Mouse (Mus musculus) ES-Bruce4 (cell line): ENCODE results near the gene Glul. TPM values are rescaled to one million over a fixed set of nuclear protein-coding genes. Genes with fewer than 3 reads are reported as not detected.
"Not testable (repeated sequence)": the region's sequence is repeated elsewhere in the genome, so short reads cannot be mapped to it uniquely, and the experiment has no call there.

ENCODE experiments used
- H3K27ac ChIP-seq: 2 replicates; pipeline ENCODE4 v1.5.1; 2012; ENCODE audit warnings: low read length, inconsistent platforms; ENCODE audit not compliant: insufficient read depth
- H3K27me3 ChIP-seq: 2 replicates; pipeline ENCODE4 v1.6.1; 2012; ENCODE audit warnings: mild to moderate bottlenecking, low read length, inconsistent platforms; ENCODE audit not compliant: control insufficient read depth, poor library complexity, insufficient read depth, severe bottlenecking
- H3K36me3 ChIP-seq: 2 replicates; pipeline ENCODE4 v1.6.1; 2012; ENCODE audit warnings: inconsistent platforms, mild to moderate bottlenecking, low read length, moderate library complexity; ENCODE audit not compliant: control insufficient read depth, poor library complexity, insufficient read depth, severe bottlenecking
- H3K4me1 ChIP-seq: one replicate; pipeline ENCODE4 v1.8.1; 2011; ENCODE audit warnings: low read length; ENCODE audit not compliant: control insufficient read depth, insufficient read depth
- H3K4me3 ChIP-seq: 2 replicates; pipeline ENCODE4 v1.5.1; 2011; ENCODE audit warnings: low read depth, mild to moderate bottlenecking, low read length
- H3K9ac ChIP-seq: 2 replicates; pipeline ENCODE4 v1.6.1; 2012; ENCODE audit warnings: low read depth, mild to moderate bottlenecking, inconsistent platforms; ENCODE audit not compliant: poor library complexity, severe bottlenecking
- H3K9me3 ChIP-seq: replicated peaks from 2 replicates; pipeline ENCODE4 v1.6.1; 2012; ENCODE audit warnings: mild to moderate bottlenecking, low read length, inconsistent platforms; ENCODE audit not compliant: control insufficient read depth, poor library complexity, insufficient read depth, severe bottlenecking
- CTCF ChIP-seq: IDR thresholded peaks from one replicate; pipeline ENCODE4 v1.8.1; 2011; ENCODE audit warnings: low read depth, low read length
- EP300 ChIP-seq: IDR thresholded peaks from 2 replicates; pipeline ENCODE4 v1.6.1; 2011; ENCODE audit warnings: low read depth, low read length; ENCODE audit not compliant: insufficient read depth
- POLR2A ChIP-seq: IDR thresholded peaks from one replicate; pipeline ENCODE4 v1.8.1; 2011; ENCODE audit warnings: low read length; ENCODE audit not compliant: insufficient read depth
- polyA plus RNA-seq: library from polyadenylated mRNA; stranded (reverse); fragments of >200 nt; gene quantifications from 2 replicates; pipeline ENCODE4 v1.2.4, GENCODE M21; 2011; ENCODE audit warnings: low read depth; ENCODE audit not compliant: missing spikeins, insufficient read depth, insufficient read length

The Glul gene
- 94.1 and 97.0 TPM in 2 replicates for polyA plus RNA-seq

DNA sequence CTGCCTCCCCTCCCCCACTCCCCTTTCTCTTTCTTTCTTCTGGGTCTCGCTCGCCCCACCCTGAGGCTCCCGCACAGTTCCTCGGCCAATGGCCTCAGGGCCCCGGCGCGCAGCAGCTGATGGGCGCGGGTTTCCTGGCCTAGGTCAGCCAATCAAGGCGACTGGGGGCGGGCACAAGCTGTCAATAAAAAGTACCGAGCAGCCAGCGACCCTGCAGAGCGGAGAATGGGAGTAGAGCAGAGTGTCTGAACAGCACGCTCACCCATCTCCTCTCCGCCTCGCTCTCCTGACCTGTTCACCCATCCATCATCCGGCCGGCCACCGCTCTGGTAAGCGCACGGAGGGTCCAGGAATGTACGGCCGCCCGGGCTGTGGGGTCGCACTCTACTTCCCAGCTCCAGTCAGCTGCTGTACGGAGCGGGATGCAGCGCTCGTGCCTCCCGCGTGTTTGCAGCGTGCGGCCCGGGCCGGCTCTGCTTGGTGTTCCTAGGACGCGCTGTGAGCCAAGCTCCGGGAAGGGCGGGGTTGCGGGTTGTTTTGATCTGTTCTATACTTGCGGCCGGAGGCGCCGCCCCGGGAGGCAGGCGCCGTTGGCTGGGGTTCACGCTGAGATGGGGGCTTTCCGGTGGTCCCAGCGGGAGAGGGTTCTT is at the start of gene Glul, which contains the start of gene Teddm2:
Glul (plus strand) TSS at position 214 of the 650 bp plus-strand sequence.
Teddm2 (minus strand) TSS at position 498 of the 650 bp plus-strand sequence.
- H3K27ac ChIP-seq = peak within 1 kb of the TSS; percentile 60
- TF ChIP-seq CTCF = no peak
- peak; percentile 96 for TF ChIP-seq POLR2A
- peak; percentile 78; the same call in 1 of the 2 replicates for TF ChIP-seq EP300
- no peaks in the 10 kb centered on the region for H3K27me3 ChIP-seq
- H3K9ac ChIP-seq = peak within 1 kb of the TSS; percentile 43
- peak within 1 kb of the TSS; percentile 82 for H3K4me3 ChIP-seq
- H3K36me3 ChIP-seq = peaks cover 17% of the 10 kb centered on the region
- peaks cover 2% of the 10 kb centered on the region for H3K4me1 ChIP-seq
- H3K9me3 ChIP-seq = no peaks in the 10 kb centered on the region

DNA sequence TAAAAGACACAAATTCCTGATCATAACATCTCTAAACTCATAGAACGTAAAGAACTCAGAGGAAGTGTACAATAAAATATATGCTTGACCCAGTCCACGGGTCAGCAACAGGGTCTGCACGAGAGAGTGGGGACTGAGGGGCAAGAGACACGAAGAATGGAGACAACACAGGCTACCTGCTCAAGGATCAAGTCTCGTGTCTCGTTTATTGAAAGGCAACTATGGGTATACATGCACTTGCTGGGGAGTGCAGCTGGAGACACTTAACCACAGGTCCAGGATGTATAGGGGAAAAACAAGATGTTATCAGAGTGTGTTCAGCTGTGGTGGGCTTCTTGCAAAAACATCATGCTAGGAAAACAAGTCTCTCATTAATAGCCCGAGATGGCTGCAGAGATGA is 47.0 kb upstream of the Glul start:
- H3K27ac ChIP-seq, H3K9me3 ChIP-seq, H3K27me3 ChIP-seq, H3K4me1 ChIP-seq, H3K36me3 ChIP-seq, H3K4me3 ChIP-seq, H3K9ac ChIP-seq: not testable (repeated sequence)

DNA sequence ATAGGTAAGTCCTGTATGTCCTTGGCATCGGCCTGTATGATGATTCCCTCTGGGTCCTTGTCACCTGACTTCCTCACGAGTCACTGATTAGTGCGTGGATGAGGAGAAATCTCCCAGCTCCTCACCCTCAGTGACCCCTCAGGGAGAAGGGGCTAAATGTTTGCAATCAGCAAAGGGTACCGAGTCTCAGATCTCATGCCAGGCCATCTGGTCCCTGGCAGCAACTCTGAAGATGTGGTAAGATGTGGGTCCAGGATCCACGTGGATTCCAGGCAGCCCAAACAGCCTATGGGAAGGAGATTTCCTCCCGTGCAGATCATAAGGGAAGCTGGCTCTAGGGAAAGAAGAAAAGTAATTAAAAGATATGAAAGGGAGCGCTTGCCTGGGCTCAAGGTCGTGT is 43.8 kb upstream of the Glul start:
- no peak overlapping the region for H3K27ac ChIP-seq
- no peaks in the 10 kb centered on the region for H3K9me3 ChIP-seq
- H3K9ac ChIP-seq = no peak overlapping the region
- no peaks in the 10 kb centered on the region for H3K4me1 ChIP-seq
- no peak overlapping the region for H3K4me3 ChIP-seq
- no peaks in the 10 kb centered on the region for H3K36me3 ChIP-seq
- no peaks in the 10 kb centered on the region; the same call in 1 of the 2 replicates for H3K27me3 ChIP-seq
- TF ChIP-seq POLR2A (no peak), CTCF (no peak), EP300 (no peak)

DNA sequence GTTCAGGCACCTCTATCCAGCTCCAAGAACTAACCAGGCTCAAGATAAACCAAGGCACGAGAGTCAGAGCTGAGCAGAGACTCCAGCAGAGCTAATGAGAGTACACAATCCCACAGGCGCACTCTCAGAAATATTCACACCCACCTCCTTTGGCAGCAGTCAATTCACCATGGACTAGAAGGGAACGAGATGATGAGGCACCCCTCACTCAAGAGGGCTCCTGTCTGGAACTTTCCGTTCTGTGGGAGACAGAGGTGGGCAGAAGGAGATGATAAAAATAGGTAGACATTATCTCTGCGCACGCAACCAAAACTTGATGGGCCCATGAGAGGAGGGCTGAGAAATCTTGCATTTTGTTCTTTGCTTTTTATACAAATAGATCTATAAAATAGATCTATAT is 25.7 kb upstream of the Glul start, which contains the start of gene Teddm1b:
Teddm1b (plus strand) TSS at position 301 of the 400 bp plus-strand sequence.
- no peaks in the 10 kb centered on the region for H3K36me3 ChIP-seq
- TF ChIP-seq EP300 = no peak
- no peak for TF ChIP-seq CTCF
- TF ChIP-seq POLR2A = no peak

DNA sequence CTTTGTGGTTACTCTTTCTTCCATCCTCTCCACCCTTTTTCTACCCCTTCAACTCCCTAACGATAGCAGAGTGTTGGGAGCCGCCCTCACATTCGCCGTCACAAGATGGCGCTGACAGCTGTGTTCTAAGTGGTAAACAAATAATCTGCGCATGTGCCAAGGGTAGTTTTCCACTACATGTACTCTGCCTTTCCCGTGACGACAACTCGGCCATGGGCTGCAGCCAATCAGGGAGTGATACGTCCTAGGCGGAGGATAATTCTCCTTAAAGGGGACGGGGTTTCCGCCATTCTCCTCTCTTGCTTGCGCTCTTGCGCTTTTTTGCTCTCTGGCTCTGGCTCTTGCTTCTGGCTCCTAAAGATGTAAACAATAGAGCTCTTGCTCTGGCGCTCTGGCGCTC is 19.4 kb upstream of the Glul start:
- not testable (repeated sequence) for H3K4me1 ChIP-seq, H3K9me3 ChIP-seq

More for the DNA sequence above, 25.7 kb upstream of the Glul start, which contains the start of gene Teddm1b:
- no peaks in the 10 kb centered on the region for H3K27me3 ChIP-seq
- no peaks in the 10 kb centered on the region for H3K9me3 ChIP-seq
- no peaks in the 10 kb centered on the region for H3K4me1 ChIP-seq
- no peak within 1 kb of the TSS for H3K9ac ChIP-seq
- H3K27ac ChIP-seq = no peak within 1 kb of the TSS
- H3K4me3 ChIP-seq = no peak within 1 kb of the TSS

DNA sequence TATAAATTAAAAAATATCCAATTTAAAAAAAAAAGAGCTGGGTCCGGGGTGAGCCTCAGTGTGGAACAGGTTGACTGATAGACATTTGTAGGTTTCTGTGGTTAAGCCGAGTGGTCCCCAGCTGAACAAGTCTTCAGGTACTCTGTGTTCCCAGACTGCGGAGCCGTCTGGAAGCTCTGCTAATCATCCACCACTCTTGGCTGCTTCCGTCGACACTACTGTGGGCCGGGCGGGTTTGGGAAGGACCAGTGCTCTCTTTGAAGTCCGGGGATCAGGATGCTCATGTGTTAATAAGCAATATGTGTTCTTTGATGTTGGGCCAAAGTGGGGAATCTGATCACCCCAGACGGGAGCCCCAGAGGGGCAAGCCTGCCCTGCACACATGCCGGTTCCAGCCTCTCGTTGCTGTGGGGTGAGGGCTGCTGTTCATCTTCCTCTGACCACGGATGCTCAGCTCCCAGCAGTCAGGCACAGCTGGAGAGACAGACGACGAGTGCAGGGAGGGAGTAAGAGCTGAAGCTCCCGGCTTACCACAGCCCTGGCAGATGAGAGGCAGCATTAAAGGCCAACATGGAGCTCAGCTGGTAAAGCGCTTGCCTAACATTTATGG is 13.6 kb upstream of the Glul start:
- H3K9ac ChIP-seq = no peak overlapping the region
- no peaks in the 10 kb centered on the region; the same call in 1 of the 2 replicates for H3K27me3 ChIP-seq
- no peak for TF ChIP-seq EP300
- no peak for TF ChIP-seq CTCF
- no peak for TF ChIP-seq POLR2A
- H3K36me3 ChIP-seq = no peaks in the 10 kb centered on the region
- H3K4me3 ChIP-seq = no peak overlapping the region
- 0 out of 2 replicates have a peak, but pooled peaks cover 3% of the 10 kb centered on the region for H3K9me3 ChIP-seq
- no peak overlapping the region for H3K27ac ChIP-seq
- H3K4me1 ChIP-seq = no peaks in the 10 kb centered on the region

More for the DNA sequence above, 19.4 kb upstream of the Glul start:
- H3K36me3 ChIP-seq, H3K4me3 ChIP-seq, H3K27ac ChIP-seq, H3K27me3 ChIP-seq, H3K9ac ChIP-seq: not testable (repeated sequence)
